Mouse (Mus musculus): ENCODE results near the gene Glo1.

GRCm38 (mm10) chr17:30653010-30653409, 26.3 kb upstream of the Glo1 start:
- TF ChIP-seq CTCF (IDR thresholded peaks at IDR 0.05; ENCODE audit: low read depth, low read length), result peak; percentile 12; the same call in 1 of the 2 replicates
- no peak for TF ChIP-seq POLR2A (IDR thresholded peaks at IDR 0.05; ENCODE audit: borderline replicate concordance, low read depth, low read length)
